Mouse (Mus musculus) heart, embryonic 12.5 days (tissue): Measurements from ENCODE around the gene Vmn2r56. TPM values are rescaled to one million over a fixed set of nuclear protein-coding genes. Genes with fewer than 3 reads are reported as not detected.
A peak's percentile ranks its signal among the peaks of the same experiment; 100 is the strongest.
"Not testable (repeated sequence)": the region's sequence is repeated elsewhere in the genome, so short reads cannot be mapped to it uniquely, and the experiment has no call there.

Experiments
- ATAC-seq: fragments of 200-750 bp; cut with Nextera tagmentation; 2 replicates; pipeline ENCODE4 v1.8.0; 2017; ENCODE audit warnings: moderate TSS enrichment, moderate library complexity; ENCODE audit not compliant: insufficient number of reproducible peaks, low FRiP score
- H3K27ac ChIP-seq: fragments of 300-500 bp; sonication (generic); 2 replicates; pipeline ENCODE4 v1.5.1; 2016; ENCODE audit warnings: mild to moderate bottlenecking, moderate library complexity; ENCODE audit not compliant: poor library complexity, severe bottlenecking
- H3K27me3 ChIP-seq: fragments of 300-500 bp; sonication (generic); replicated peaks from 2 replicates; pipeline ENCODE4 v1.6.1; 2016; ENCODE audit warnings: mild to moderate bottlenecking, moderate library complexity
- H3K36me3 ChIP-seq: fragments of 300-500 bp; sonication (generic); 2 replicates; pipeline ENCODE4 v1.6.1; 2016; ENCODE audit warnings: mild to moderate bottlenecking, moderate library complexity
- H3K4me1 ChIP-seq: fragments of 300-500 bp; sonication (generic); replicated peaks from 2 replicates; pipeline ENCODE4 v1.6.1; 2016; ENCODE audit warnings: mild to moderate bottlenecking
- H3K4me2 ChIP-seq: fragments of 300-500 bp; sonication (generic); 2 replicates; pipeline ENCODE4 v1.6.1; 2016; ENCODE audit warnings: mild to moderate bottlenecking, moderate library complexity
- H3K4me3 ChIP-seq: fragments of 300-500 bp; sonication (generic); 2 replicates; pipeline ENCODE4 v1.5.1; 2016; ENCODE audit warnings: mild to moderate bottlenecking
- H3K9ac ChIP-seq: fragments of 300-500 bp; sonication (generic); 2 replicates; pipeline ENCODE4 v1.6.1; 2016; ENCODE audit warnings: mild to moderate bottlenecking, moderate library complexity
- H3K9me3 ChIP-seq: fragments of 300-500 bp; sonication (generic); replicated peaks from 2 replicates; pipeline ENCODE4 v1.6.1; 2016; ENCODE audit warnings: mild to moderate bottlenecking, moderate library complexity
- WGBS: fragments of 180-500 bp; shearing (Covaris S2); methylation state at CpG from one replicate; pipeline ENCODE4 v1.1.7; 2016; 5-methylcytosine and 5-hydroxymethylcytosine counted together
- polyA plus RNA-seq: library from polyadenylated mRNA; unstranded; fragments of >200 nt; fragmentation: Nextera tagmentation; extraction: Ambion mirVana; gene quantifications from 2 replicates; pipeline ENCODE4 v1.2.1, GENCODE M21; 2016

Gene Vmn2r56
- not detected in 2 replicates for polyA plus RNA-seq

DNA sequence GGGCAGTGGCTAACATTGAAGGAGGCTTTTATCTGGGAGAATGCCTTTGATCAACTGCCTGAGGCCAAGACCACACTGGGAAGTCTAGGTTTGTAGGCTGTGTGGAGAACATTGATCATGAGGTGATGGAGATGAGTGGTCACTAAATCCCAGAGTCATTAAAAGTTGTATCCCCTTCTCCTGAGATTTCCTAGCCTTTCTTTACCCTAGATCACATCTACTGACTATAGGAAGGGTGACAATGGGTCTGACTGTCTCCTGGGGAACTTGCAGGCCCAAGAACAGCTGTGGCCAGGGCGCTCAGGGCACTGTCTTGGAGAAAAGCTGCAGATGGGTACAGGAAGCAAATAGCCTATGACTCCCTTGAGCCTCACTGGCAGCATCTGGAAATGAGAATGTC is at the start of gene Vmn2r56:
Gene Vmn2r56, minus strand, starts transcription at position 101 of the 400 bp plus-strand sequence.
- ATAC-seq, result no peak
- WGBS, result 42% methylated on average over 1 of the region's 1 CpGs
- no peaks in the 10 kb centered on the region for H3K9me3 ChIP-seq

DNA sequence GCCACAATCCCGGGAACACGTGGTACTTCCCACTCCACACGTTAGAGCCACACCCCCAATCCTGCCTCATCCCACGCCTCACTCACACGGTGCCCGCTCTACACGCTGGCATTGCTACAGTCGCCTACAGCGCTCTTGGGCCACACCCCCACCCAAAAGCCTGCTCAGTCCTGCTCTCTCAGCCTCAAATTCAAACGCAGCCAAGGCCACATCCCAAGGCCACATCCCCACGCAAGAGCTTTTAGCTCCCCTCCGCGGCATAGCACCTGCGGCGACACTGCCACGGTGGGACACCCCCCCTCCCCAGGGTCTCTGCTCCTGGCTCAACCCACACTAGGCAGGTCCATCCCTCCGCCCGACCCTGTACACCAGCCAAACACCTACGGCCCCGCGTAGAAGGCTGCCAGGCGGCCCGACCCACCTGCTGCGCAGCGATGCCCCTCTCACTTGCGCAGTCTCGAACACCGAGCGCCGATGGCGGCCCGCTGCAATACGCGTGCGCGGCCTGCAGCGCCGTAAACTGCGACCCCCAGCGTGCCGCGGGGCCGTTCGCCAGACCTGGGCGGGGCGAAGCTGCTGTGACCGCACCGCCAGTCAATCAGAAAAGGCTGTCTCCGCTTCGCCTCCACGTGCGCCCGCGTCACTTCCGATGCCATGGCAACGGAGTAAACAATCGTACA is 45.5 kb upstream of the Vmn2r56 start:
- Histone ChIP-seq H3K36me3 (peaks cover 2% of the 10 kb centered on the region), H3K27me3 (no peaks in the 10 kb centered on the region), H3K9ac (peak overlapping the region; percentile 82), H3K4me2 (peak overlapping the region; percentile 92), H3K4me1 (peaks cover 7% of the 10 kb centered on the region), H3K4me3 (peak overlapping the region; percentile 88), H3K27ac (peak overlapping the region; percentile 12; the same call in 1 of the 2 replicates), H3K9me3 (no peaks in the 10 kb centered on the region)
- under 1% methylated on average over 57 of the region's 57 CpGs for WGBS
- ATAC-seq, result peak; percentile 95

More for the DNA sequence above, at the start of gene Vmn2r56:
- no peak within 1 kb of the TSS for H3K9ac ChIP-seq
- H3K4me1 ChIP-seq, result no peaks in the 10 kb centered on the region
- no peak within 1 kb of the TSS for H3K4me3 ChIP-seq
- H3K27me3 ChIP-seq, result no peaks in the 10 kb centered on the region
- no peak within 1 kb of the TSS for H3K4me2 ChIP-seq
- H3K27ac ChIP-seq, result no peak within 1 kb of the TSS
- H3K36me3 ChIP-seq, result no peaks in the 10 kb centered on the region

DNA sequence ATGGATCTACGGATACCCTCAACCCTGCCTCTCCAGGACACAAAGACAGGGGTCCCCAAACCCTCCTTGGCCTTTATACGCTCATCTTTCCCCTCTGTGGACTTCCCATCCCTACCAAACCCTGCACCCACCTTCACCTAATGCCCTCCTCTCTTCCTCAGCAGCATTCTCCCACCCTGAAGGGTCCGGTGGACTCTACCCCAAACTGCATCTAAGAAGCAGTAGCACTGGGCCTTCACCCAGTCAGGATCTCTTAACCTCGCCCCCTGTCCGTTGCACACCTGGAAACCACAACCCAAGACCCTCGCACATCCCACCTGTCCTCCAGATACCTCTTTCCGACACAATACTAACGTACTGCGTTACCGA is 45.0 kb upstream of the Vmn2r56 start:
- Histone ChIP-seq H3K4me1 (peaks cover 7% of the 10 kb centered on the region), H3K27ac (no peak overlapping the region), H3K9ac (peak overlapping the region; percentile 82), H3K36me3 (peaks cover 8% of the 10 kb centered on the region), H3K4me2 (peak overlapping the region; percentile 92), H3K27me3 (no peaks in the 10 kb centered on the region), H3K9me3 (no peaks in the 10 kb centered on the region; the same call in 1 of the 2 replicates), H3K4me3 (peak overlapping the region; percentile 88)
- no peak; the same call in 1 of the 2 replicates for ATAC-seq
- WGBS, result 24% methylated on average over 10 of the region's 10 CpGs

DNA sequence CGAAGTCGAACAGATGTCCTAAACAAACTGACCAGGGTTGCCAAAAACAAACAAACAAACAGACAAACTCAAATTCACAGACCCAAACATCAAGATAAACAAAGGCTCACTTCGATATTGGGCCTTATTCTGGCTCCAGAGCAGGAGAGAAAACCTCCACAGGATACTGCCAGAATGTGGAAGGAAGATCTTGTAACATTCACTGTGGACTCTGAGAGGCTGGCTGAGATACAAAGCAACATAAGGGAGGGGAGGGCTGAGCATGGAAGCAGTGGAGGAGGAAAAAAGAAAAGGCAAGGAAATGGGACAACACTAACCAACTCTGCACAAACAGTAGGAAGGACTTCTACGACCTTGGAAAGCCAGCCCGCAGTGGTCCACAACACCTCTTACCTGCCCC is 44.3 kb upstream of the Vmn2r56 start:
- Histone ChIP-seq H3K36me3 (peaks cover 14% of the 10 kb centered on the region), H3K4me3 (no peak overlapping the region), H3K27me3 (no peaks in the 10 kb centered on the region), H3K4me2 (peak overlapping the region; percentile 92; the same call in 1 of the 2 replicates), H3K9me3 (no peaks in the 10 kb centered on the region; the same call in 1 of the 2 replicates), H3K9ac (no peak overlapping the region), H3K27ac (no peak overlapping the region), H3K4me1 (peaks cover 7% of the 10 kb centered on the region)
- ATAC-seq, result no peak
- WGBS, result 80% methylated on average over 5 of the region's 5 CpGs

DNA sequence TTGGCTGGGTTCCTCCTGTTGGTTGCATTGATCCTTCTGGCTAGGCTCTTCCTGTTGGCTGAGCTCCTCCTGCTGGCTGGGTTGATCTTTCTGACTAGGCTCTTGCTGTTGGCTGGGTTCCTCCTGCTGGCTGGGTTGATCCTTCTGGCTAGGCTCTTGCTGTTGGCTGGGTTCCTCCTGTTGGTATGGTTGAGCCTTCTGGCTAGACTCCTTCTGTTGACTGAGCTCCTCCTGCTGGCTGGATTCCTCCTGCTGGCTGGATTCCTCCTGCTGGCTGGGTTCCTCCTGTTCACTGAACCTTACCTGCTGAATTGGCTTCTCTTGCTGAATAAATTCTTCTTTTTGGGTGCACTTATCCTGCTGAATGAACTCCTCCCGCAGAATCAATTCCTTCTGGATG is 39.8 kb upstream of the Vmn2r56 start:
- ATAC-seq, result no peak
- Histone ChIP-seq H3K4me2 (no peak overlapping the region), H3K4me1 (peaks cover 3% of the 10 kb centered on the region; the same call in 1 of the 2 replicates), H3K4me3 (no peak overlapping the region), H3K27ac (no peak overlapping the region), H3K36me3 (peaks cover 59% of the 10 kb centered on the region), H3K9me3 (no peaks in the 10 kb centered on the region; the same call in 1 of the 2 replicates), H3K27me3 (no peaks in the 10 kb centered on the region), H3K9ac (no peak overlapping the region)
- WGBS, result 97% methylated on average over 1 of the region's 1 CpGs

DNA sequence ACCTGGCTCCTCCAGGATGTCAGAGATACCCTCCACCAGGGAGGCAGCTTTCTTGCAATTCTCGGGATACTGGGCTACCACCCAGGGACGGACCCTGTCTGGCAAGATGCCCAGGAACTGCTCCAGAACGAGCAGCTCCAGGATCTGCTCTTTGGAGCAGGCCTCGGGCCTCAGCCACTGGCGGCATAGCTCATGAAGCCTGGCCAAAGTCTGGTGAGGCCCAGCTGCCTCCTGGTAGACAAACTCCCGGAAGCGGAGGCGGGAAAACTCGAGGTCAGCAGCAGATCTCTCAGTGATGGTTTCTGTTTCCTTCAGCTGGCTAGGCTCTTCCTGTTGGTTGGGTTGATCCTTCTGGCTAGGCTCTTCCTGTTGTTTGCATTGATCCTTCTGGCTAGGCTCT is 39.3 kb upstream of the Vmn2r56 start:
- no peak for ATAC-seq
- H3K4me3 ChIP-seq, result no peak overlapping the region
- H3K9me3 ChIP-seq, result no peaks in the 10 kb centered on the region; the same call in 1 of the 2 replicates
- H3K27me3 ChIP-seq, result no peaks in the 10 kb centered on the region
- 81% methylated on average over 9 of the region's 9 CpGs for WGBS
- no peaks in the 10 kb centered on the region for H3K4me1 ChIP-seq
- H3K4me2 ChIP-seq, result no peak overlapping the region
- H3K9ac ChIP-seq, result no peak overlapping the region
- peaks cover 64% of the 10 kb centered on the region for H3K36me3 ChIP-seq
- no peak overlapping the region for H3K27ac ChIP-seq

DNA sequence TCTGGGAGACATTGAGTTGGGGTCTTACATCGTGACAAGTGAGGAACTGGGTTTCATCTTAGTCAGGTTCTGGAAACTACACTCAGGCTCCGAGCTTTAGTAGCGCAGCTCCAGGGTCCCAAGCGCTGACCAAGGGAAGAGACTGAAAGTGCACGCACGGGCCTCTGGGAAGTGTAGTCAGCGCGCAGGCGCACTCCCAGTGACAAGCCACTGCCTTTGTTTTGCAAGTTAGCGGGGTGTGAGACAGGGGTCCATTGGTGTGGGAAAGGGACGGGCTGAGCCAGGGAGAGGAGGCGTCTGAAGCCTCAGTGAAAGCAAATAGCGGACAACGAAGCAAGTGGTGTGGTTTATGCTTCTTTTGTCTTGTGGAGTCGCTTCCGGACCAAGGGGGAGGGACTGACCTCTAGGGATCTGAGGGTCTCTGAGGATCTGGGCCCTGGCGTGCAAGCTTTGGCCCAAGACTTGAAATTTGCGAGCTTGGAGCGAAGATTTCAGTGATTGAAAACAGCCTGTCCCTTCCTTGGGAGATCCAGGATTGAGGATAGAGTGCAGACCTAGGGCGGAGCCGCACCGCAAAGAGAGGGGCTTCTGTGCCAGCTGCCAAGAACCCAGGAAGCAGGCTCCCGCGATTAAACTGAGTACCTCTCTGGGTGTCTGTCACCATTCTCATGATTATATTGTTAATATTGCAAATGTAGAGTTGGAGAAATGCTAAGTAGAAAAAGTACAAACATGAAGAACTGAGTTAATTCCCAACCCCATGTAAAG is 14.8 kb upstream of the Vmn2r56 start:
- Histone ChIP-seq H3K9me3 (peaks cover 16% of the 10 kb centered on the region), H3K36me3 (no peaks in the 10 kb centered on the region), H3K4me1 (no peaks in the 10 kb centered on the region), H3K27ac (no peak overlapping the region), H3K4me3 (peak overlapping the region; percentile 14), H3K9ac (no peak overlapping the region), H3K4me2 (peak overlapping the region; percentile 24; the same call in 1 of the 2 replicates), H3K27me3 (no peaks in the 10 kb centered on the region)
- 60% methylated on average over 24 of the region's 24 CpGs for WGBS
- ATAC-seq, result no peak

DNA sequence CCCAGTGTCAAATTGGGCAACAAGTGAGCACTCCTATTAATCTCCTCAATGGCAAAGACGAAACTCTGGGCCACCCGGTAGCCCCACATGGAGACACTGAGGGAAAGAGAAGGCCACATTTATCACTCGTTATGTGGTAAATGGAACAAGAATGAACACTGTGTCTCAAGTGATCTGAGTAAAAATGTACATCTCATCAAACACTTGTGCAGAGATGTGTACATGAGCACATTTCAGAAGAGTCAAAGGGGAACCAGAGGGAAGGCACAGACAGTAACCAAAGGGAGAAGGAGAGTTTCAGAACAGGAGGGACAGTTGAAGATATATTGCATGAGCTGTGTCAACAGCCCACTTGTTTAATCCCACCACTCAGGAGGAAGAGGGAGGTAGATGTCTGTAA is 49.9 kb downstream of the Vmn2r56 start, which contains the start of gene Vmn2r55:
Gene Vmn2r55, minus strand, starts transcription at position 101 of the 400 bp plus-strand sequence.
- H3K9ac ChIP-seq, H3K27me3 ChIP-seq, ATAC-seq, H3K4me2 ChIP-seq, H3K4me3 ChIP-seq, H3K27ac ChIP-seq, H3K36me3 ChIP-seq, H3K4me1 ChIP-seq, H3K9me3 ChIP-seq: not testable (repeated sequence)
- WGBS, result 78% methylated on average over 3 of the region's 3 CpGs

DNA sequence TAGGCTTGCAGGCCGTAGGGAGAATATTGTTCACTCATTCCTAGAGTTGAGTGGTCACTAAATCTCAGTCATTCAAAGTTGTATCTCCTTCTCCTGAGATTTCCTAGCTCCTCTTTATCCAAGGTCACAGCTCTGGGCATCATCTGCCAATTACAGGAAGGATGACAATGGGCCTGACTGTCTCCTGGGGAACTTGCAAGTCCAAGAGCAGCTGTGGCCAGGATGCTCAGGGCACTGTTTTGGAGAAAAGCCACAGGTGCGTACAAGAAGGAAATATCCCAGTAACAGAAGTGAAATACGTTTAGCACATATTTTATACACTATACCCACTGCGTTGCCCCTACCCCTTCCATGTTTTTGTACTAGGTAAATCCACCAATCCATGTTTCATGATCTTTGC is 94.6 kb downstream of the Vmn2r56 start, which contains the start of gene Vmn2r54:
Gene Vmn2r54, minus strand, starts transcription at position 101 of the 400 bp plus-strand sequence.
- not testable (repeated sequence) for H3K4me3 ChIP-seq, H3K9ac ChIP-seq, ATAC-seq, H3K4me1 ChIP-seq, H3K9me3 ChIP-seq, H3K27me3 ChIP-seq, H3K36me3 ChIP-seq, H3K27ac ChIP-seq, H3K4me2 ChIP-seq
- WGBS, result 65% methylated on average over 3 of the region's 4 CpGs
